Mouse (Mus musculus) MEL (cell line): ENCODE results near the gene Tspan4.

Experiments
- CTCF ChIP-seq, 3 experiments: IDR thresholded peaks in 2 of 3; conservative IDR thresholded peaks in 1 of 3; 2 replicates each; pipeline ENCODE4 v1.5.1; 2011 to 2012; ENCODE audit warnings: low read length in 3 of 3, low read depth in 2 of 3, mild to moderate bottlenecking in 2 of 3, improper control_type of control experiment in 1 of 3, inconsistent platforms in 1 of 3, mixed read lengths in 1 of 3, moderate library complexity in 1 of 3; ENCODE audit not compliant: control insufficient read depth in 1 of 3, insufficient read depth in 1 of 3, poor library complexity in 1 of 3, severe bottlenecking in 1 of 3
- ELF1 ChIP-seq: IDR thresholded peaks from 2 replicates; pipeline ENCODE4 v1.6.1; 2014; ENCODE audit warnings: low read depth, mild to moderate bottlenecking, inconsistent platforms, low read length, improper control_type of control experiment, moderate library complexity
- EP300 ChIP-seq, 2 experiments: IDR thresholded peaks; 2 replicates each; pipeline ENCODE4 v1.6.1; 2011; ENCODE audit warnings: improper control_type of control experiment in 2 of 2, low read length in 2 of 2, low read depth in 1 of 2, mild to moderate bottlenecking in 1 of 2
- MAFK ChIP-seq: IDR thresholded peaks from 2 replicates; pipeline ENCODE4 v1.6.1; 2011; ENCODE audit warnings: low read depth, mild to moderate bottlenecking, low read length, improper control_type of control experiment, borderline replicate concordance
- MAZ ChIP-seq: IDR thresholded peaks from 2 replicates; pipeline ENCODE4 v1.6.1; 2012; ENCODE audit warnings: low read depth, mild to moderate bottlenecking, inconsistent platforms, low read length, improper control_type of control experiment
- MEF2A ChIP-seq: IDR thresholded peaks from 2 replicates; pipeline ENCODE4 v1.6.1; 2014; ENCODE audit warnings: low read depth, mild to moderate bottlenecking, inconsistent platforms, low read length, improper control_type of control experiment; ENCODE audit not compliant: poor library complexity, insufficient replicate concordance, severe bottlenecking; ENCODE audit errors: extremely low read depth
- MYB ChIP-seq: IDR thresholded peaks from 2 replicates; pipeline ENCODE4 v1.6.1; 2011; ENCODE audit warnings: mild to moderate bottlenecking, low read depth, low read length, improper control_type of control experiment
- RCOR1 ChIP-seq: IDR thresholded peaks from 2 replicates; pipeline ENCODE4 v1.6.1; 2012; ENCODE audit warnings: low read depth, mild to moderate bottlenecking, inconsistent platforms, low read length, improper control_type of control experiment
- TBP ChIP-seq: IDR thresholded peaks from 2 replicates; pipeline ENCODE4 v1.8.0; 2011; ENCODE audit warnings: low read depth, low read length, improper control_type of control experiment
- ZC3H11A ChIP-seq: IDR thresholded peaks from 2 replicates; pipeline ENCODE4 v1.6.1; 2012; ENCODE audit warnings: low read depth, mild to moderate bottlenecking, inconsistent platforms, low read length, improper control_type of control experiment
- ZMIZ1 ChIP-seq: IDR thresholded peaks from 2 replicates; pipeline ENCODE4 v1.6.1; 2012; ENCODE audit warnings: low read depth, mild to moderate bottlenecking, inconsistent platforms, low read length, improper control_type of control experiment, moderate library complexity

DNA sequence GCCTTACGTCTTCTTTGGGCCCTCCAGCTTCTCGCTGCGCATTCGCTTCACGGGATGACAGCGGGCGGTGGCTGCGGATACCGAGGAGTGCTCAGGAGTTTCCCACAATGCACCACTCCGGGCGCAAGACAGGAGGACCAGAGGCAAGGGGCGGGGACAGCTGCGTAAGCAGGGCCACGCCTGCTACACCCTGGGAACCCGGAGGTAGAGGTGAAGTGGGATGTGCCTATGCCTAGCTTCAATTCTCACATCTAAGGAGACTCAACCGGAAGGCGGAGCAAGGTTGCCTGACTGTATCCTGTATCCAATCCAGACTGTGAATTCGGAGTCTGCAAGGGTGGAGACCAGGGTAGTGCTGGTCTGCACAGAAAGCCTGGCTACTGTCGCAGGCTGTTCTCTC lies 45.7 kb upstream of the Tspan4 start, which contains the start of gene Cend1:
- no peak for TF ChIP-seq MAFK
- TF ChIP-seq RCOR1 = no peak
- TF ChIP-seq MEF2A = no peak
- no peak for TF ChIP-seq MAZ
- TF ChIP-seq EP300 (IDR thresholded peaks at IDR 0.05; ENCODE audit: low read depth in 1 of 2, low read length in 2 of 2) = no peak
- TF ChIP-seq TBP = no peak
- TF ChIP-seq CTCF (IDR thresholded peaks at IDR 0.05 in 2 of 3, conservative IDR thresholded peaks at IDR 0.05 in 1 of 3; ENCODE audit: control insufficient read depth in 1 of 3, insufficient read depth in 1 of 3, low read depth in 2 of 3, low read length in 3 of 3, poor library complexity in 1 of 3, severe bottlenecking in 1 of 3) = no peak
- no peak for TF ChIP-seq ELF1
- no peak for TF ChIP-seq MYB
- no peak for TF ChIP-seq ZMIZ1
- TF ChIP-seq ZC3H11A = no peak
